Mouse (Mus musculus): ENCODE data around the gene Cdc42ep3. TPM values are rescaled to one million over a fixed set of nuclear protein-coding genes. Genes with fewer than 3 reads are reported as not detected.

Gene Cdc42ep3
- polyA plus RNA-seq, 1 experiment = 102 TPM

DNA sequence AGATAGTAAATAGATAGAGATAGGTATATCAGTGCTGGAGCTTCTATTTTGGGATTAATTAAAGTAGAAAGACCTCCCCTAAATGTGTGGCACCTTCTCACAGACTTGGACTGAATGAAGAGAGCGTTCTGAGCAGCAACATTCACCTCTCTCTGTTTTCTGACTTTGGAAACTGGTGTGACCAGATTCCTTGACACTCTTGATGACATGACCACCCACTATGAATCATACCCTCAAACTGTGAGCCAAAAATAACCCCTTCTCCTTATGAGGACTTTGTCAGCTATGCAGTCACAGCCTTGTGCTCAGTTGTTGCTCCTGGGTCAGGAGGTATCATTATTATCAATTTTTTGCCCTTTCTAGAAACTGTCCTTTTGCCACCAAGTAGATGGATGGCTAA is 55.0 kb downstream of the Cdc42ep3 start:
- TF ChIP-seq CTCF (IDR thresholded peaks at IDR 0.05; ENCODE audit: borderline replicate concordance, insufficient read depth, low read length) = no peak
- TF ChIP-seq POLR2A (IDR thresholded peaks at IDR 0.05; ENCODE audit: low read depth, low read length) = no peak
- H3K27ac ChIP-seq (ENCODE audit: insufficient read depth, low read length) = no peak overlapping the region
- H3K4me1 ChIP-seq (ENCODE audit: control insufficient read depth, insufficient read depth, low read length) = peaks cover 9% of the 10 kb centered on the region
- H3K4me3 ChIP-seq (ENCODE audit: insufficient read depth, low read length) = no peak overlapping the region

DNA sequence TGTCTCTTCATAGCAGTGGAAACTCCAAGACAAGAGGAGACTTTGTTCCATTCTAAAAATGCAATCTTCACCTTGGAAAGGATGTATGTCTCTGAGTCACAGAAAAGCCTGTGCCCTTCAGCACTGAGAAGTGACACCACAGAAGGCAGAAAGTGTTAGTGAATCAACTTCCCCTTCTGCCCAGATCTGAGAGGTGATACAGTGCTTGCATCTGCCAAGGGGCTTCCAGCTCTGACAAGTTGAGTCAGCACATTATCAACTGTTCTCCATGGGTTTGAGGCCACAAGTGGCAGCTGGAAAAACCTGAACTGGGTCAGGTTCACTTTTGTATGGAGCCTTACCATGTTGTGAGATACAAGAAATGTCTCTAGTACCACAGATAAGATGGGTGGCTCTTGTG is 55.9 kb downstream of the Cdc42ep3 start:
- Histone ChIP-seq H3K4me3 (ENCODE audit: insufficient read depth, low read length) (no peak overlapping the region), H3K4me1 (ENCODE audit: control insufficient read depth, insufficient read depth, low read length) (peaks cover 9% of the 10 kb centered on the region), H3K27ac (ENCODE audit: insufficient read depth, low read length) (no peak overlapping the region)
- no peak for TF ChIP-seq CTCF (IDR thresholded peaks at IDR 0.05; ENCODE audit: borderline replicate concordance, insufficient read depth, low read length)
- TF ChIP-seq POLR2A (IDR thresholded peaks at IDR 0.05; ENCODE audit: low read depth, low read length) = no peak

DNA sequence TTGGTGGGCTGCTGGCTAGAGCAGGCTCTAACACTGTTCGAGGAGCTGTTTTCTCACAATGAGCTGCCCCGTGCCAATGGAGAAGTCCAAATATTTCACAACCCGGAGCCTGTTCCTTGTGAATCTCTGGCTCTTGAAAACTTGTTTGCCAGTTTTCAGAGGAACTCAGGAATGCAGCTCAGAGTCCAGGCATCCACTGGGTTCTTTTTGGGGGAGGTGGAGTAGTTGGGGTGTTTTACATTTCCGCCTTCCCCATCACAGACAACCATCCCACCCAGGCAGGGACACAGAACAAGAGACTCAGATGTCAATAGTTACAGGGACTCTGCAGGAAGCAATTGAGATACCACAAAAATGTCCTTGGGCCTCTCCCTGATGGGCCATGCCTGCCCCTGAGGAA is 59.0 kb downstream of the Cdc42ep3 start:
- H3K4me1 ChIP-seq (ENCODE audit: control insufficient read depth, insufficient read depth, low read length) = peaks cover 9% of the 10 kb centered on the region
- no peak overlapping the region for H3K4me3 ChIP-seq (ENCODE audit: insufficient read depth, low read length)
- peak overlapping the region; percentile 73 for H3K27ac ChIP-seq (ENCODE audit: insufficient read depth, low read length)
- TF ChIP-seq POLR2A (IDR thresholded peaks at IDR 0.05; ENCODE audit: low read depth, low read length) (no peak), CTCF (IDR thresholded peaks at IDR 0.05; ENCODE audit: borderline replicate concordance, insufficient read depth, low read length) (no peak)

DNA sequence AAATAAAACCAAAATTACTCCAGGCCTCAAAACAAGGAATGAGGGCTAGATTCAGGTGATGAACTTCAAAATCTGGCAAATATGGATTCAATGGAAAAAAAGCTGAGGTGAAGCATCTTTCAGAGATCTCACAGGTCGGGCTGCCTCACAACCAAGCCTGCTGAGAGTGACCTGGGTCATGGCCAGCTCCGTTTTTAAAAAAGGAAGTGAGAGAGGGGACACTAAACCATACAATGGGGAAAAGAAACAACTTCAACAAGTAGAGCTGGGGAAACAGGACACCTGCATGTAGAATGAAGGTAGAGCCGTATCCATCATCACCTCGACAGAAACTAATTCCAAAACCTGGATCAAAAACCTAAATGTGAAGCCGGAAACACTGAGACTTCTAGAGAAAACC is 63.2 kb downstream of the Cdc42ep3 start:
- H3K27ac ChIP-seq (ENCODE audit: insufficient read depth, low read length) = no peak overlapping the region
- TF ChIP-seq CTCF (IDR thresholded peaks at IDR 0.05; ENCODE audit: borderline replicate concordance, insufficient read depth, low read length) (no peak), POLR2A (IDR thresholded peaks at IDR 0.05; ENCODE audit: low read depth, low read length) (no peak)
- no peak overlapping the region for H3K4me3 ChIP-seq (ENCODE audit: insufficient read depth, low read length)
- H3K4me1 ChIP-seq (ENCODE audit: control insufficient read depth, insufficient read depth, low read length) = peaks cover 9% of the 10 kb centered on the region

DNA sequence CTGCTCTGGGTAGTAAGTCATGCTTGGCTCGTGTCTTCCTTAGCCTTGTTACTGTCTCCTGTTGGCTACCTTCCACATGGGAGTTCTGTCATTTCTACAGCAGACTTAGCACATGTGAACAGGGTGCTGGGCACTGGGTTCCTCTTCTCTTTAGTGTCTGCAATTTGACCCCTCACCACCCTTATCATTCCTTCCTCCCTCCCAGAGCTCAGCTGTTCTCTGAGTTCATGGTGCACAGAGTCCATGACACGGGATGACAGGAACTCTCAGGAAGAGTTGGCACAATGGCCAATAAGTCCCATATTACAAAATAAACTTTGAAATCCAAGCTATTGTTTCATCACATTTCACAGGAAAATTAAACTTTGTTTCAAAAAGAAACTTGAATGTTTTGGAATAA is 64.2 kb downstream of the Cdc42ep3 start:
- H3K27ac ChIP-seq (ENCODE audit: insufficient read depth, low read length) = no peak overlapping the region
- TF ChIP-seq CTCF (IDR thresholded peaks at IDR 0.05; ENCODE audit: borderline replicate concordance, insufficient read depth, low read length) (no peak), POLR2A (IDR thresholded peaks at IDR 0.05; ENCODE audit: low read depth, low read length) (no peak)
- H3K4me3 ChIP-seq (ENCODE audit: insufficient read depth, low read length) = no peak overlapping the region
- peaks cover 6% of the 10 kb centered on the region for H3K4me1 ChIP-seq (ENCODE audit: control insufficient read depth, insufficient read depth, low read length)

DNA sequence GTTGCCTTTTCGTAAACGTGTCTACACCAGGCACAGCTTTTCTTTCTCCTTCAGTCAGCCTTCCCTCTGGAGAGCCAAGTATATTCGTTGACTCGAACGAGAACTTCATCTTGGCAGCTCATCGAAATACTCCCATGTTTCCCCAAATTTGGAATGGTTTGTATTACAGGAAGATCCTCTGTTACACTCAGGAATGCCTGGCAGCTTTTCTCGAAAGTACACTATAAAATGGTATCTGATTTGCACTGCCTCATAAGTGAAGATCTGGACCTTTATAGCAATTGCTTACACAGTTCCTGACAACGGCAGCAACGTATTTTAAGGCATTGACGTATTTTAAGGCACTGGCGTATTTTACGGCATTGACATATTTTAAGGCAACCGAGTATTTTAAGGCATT is 67.6 kb downstream of the Cdc42ep3 start:
- TF ChIP-seq POLR2A (IDR thresholded peaks at IDR 0.05; ENCODE audit: low read depth, low read length) = no peak
- no peak for TF ChIP-seq CTCF (IDR thresholded peaks at IDR 0.05; ENCODE audit: borderline replicate concordance, insufficient read depth, low read length)
- H3K4me3 ChIP-seq (ENCODE audit: insufficient read depth, low read length) = no peak overlapping the region
- peak overlapping the region; percentile 71 for H3K27ac ChIP-seq (ENCODE audit: insufficient read depth, low read length)
- H3K4me1 ChIP-seq (ENCODE audit: control insufficient read depth, insufficient read depth, low read length) = peaks cover 13% of the 10 kb centered on the region

DNA sequence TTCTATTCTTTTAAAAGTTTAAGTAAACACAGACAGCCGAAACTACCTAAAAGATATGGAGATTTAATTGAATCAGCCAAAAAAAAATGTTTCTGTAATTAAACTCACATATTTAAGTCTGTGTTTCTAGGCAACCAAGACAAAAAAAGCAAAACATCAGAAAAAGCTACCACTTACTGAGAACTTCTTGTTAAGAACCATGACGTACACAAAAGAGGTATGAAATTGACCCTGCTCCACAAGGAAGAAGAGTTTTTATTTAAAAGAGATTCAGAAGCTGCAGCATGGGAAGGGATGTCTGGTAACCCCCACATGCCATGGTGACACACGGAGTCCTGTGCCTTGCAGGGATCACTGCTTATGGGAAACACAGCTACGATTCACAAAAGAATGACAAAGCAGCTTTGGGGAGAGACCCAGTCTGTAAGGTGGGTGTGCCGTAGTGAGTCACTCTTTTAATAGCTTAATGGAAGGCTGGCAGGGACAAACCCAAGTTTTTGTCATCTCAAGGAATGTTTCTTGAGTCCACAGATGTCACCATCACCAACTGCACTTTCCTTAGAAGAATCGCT is 69.8 kb downstream of the Cdc42ep3 start:
- H3K4me3 ChIP-seq (ENCODE audit: insufficient read depth, low read length) = no peak overlapping the region
- H3K27ac ChIP-seq (ENCODE audit: insufficient read depth, low read length) = no peak overlapping the region; the same call in 1 of the 2 replicates
- TF ChIP-seq POLR2A (IDR thresholded peaks at IDR 0.05; ENCODE audit: low read depth, low read length) (no peak), CTCF (IDR thresholded peaks at IDR 0.05; ENCODE audit: borderline replicate concordance, insufficient read depth, low read length) (no peak)
- H3K4me1 ChIP-seq (ENCODE audit: control insufficient read depth, insufficient read depth, low read length) = peaks cover 9% of the 10 kb centered on the region
